Mouse (Mus musculus) embryonic fibroblast, embryonic 13.5 days (primary cell): ENCODE results near the gene Nln.

Experiments
- CTCF ChIP-seq: IDR thresholded peaks from 2 replicates; pipeline ENCODE4 v1.5.1; 2011; ENCODE audit warnings: mild to moderate bottlenecking, control low read depth, low read length, moderate library complexity, borderline replicate concordance; ENCODE audit not compliant: insufficient read depth
- POLR2A ChIP-seq: IDR thresholded peaks from 2 replicates; pipeline ENCODE4 v1.6.1; 2011; ENCODE audit warnings: low read depth, mild to moderate bottlenecking, control low read depth, low read length, moderate library complexity

DNA sequence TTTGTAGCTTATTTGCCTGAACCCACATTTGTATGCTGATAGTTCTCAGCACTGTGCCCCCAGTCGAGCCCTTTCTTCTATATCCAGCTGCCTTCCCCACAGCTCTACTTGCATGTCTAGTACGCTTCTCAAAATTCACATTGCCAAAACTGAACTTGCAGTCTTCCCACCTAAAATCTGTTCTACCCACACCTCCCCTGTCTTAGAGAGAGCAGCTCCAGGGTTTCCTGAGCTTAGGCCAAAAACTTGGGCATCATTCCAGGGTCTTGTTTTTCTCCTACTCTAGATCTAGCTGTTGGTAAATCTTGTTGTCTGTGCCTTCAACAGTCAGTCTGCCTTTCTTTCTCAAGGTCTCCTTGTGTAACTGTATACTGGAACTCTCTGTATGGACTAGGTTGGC is 5.4 kb upstream of the Nln start:
- TF ChIP-seq CTCF (no peak), POLR2A (no peak)
